Mouse (Mus musculus): Measurements from ENCODE around the gene Otop2. TPM values are rescaled to one million over a fixed set of nuclear protein-coding genes. Genes with fewer than 3 reads are reported as not detected.
A peak's percentile ranks its signal among the peaks of the same experiment; 100 is the strongest.

The Otop2 gene
- polyA plus RNA-seq, 1 experiment from 2014 or later, result not detected

DNA sequence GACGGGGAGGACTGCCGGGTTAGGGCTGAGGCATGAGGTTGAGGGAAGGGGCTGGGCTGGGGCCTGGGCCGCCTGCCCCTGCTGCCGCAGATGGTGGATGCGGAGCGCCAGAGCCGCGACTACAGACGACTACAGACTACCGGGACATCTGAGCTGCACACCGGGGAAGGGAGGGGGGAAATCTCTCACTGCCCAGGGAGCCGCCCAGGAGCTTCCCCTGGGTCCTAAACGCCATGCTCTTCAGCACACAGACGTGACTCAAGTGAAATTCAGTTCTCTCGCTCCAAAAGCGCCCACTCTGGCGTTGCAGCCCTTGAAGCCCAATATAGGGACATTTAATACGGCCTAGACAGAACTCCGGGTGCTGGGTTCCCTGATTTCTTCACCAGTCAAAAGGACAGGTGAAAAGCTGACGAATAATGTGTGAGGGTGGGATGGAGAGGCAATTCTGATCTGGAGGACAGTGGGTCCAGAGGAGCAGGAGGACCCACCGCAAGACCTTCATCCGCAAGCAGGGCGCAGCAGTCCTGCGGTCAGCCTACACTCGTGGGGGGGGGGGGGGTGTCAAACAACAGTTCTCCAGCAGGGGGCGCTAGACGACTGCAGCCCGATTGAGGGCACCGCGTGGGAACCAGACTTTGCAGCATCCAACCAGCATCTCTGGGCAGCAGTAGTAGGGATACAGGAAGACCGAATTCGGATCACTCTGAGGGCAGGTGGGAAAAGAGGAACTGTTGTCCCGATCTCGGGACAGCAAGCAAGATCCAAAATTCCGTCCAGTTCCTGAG lies 15.1 kb downstream of the Otop2 start, which contains the start of gene Ush1g:
TSS of gene Ush1g (minus strand) at position 136 of the 788 bp plus-strand sequence.
- H3K36me3 ChIP-seq (ENCODE audit: control insufficient read depth, insufficient read depth, low read length), result no peaks in the 10 kb centered on the region
- 5% methylated on average over 32 of the region's 35 CpGs for WGBS
- H3K27me3 ChIP-seq (replicated peaks; ENCODE audit: control insufficient read depth, insufficient read depth, low read length), result peaks cover 88% of the 10 kb centered on the region
- ATAC-seq (replicated peaks; ENCODE audit: low FRiP score) (no peak), DNase-seq (ENCODE audit: low spot score) (peak; percentile 77)
- peak within 1 kb of the TSS; percentile 47 for H3K4me2 ChIP-seq
- no peak within 1 kb of the TSS for H3K27ac ChIP-seq (ENCODE audit: low read depth, low read length)
- peak within 1 kb of the TSS; percentile 24 for H3K4me3 ChIP-seq (ENCODE audit: low read depth, low read length)
- peaks cover 10% of the 10 kb centered on the region for H3K4me1 ChIP-seq (replicated peaks; ENCODE audit: control insufficient read depth, insufficient read depth, low read length)
- no peak within 1 kb of the TSS for H3K9ac ChIP-seq (ENCODE audit: low read depth, low read length)
- H3K9me3 ChIP-seq (ENCODE audit: control insufficient read depth, low read length), result no peaks in the 10 kb centered on the region

DNA sequence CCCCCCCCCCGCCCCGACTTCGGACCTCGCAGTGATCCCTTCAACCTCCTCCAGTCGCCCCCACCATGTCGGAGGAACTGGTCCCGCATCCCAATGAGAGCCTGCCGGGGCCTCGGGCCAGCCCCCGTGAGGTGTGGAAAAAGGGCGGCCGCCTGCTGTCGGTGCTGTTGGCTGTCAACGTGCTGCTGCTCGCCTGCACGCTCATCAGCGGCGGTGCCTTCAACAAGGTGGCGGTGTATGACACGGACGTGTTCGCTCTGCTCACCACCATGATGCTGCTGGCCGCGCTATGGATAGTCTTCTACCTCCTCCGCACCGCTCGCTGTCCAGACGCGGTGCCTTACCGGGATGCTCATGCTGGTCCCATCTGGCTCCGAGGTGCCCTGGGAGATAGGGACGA lies 16.4 kb downstream of the Otop2 start:
- no peak for ATAC-seq (replicated peaks; ENCODE audit: low FRiP score)
- Histone ChIP-seq H3K4me1 (replicated peaks; ENCODE audit: control insufficient read depth, insufficient read depth, low read length) (peaks cover 8% of the 10 kb centered on the region), H3K36me3 (ENCODE audit: control insufficient read depth, insufficient read depth, low read length) (no peaks in the 10 kb centered on the region), H3K9ac (ENCODE audit: low read depth, low read length) (no peak overlapping the region), H3K9me3 (ENCODE audit: control insufficient read depth, low read length) (no peaks in the 10 kb centered on the region), H3K27me3 (replicated peaks; ENCODE audit: control insufficient read depth, insufficient read depth, low read length) (peaks cover 79% of the 10 kb centered on the region), H3K4me3 (ENCODE audit: low read depth, low read length) (no peak overlapping the region), H3K27ac (ENCODE audit: low read depth, low read length) (no peak overlapping the region), H3K4me2 (no peak overlapping the region)
- DNase-seq (ENCODE audit: low spot score), result no peak
- 18% methylated on average over 32 of the region's 32 CpGs for WGBS

DNA sequence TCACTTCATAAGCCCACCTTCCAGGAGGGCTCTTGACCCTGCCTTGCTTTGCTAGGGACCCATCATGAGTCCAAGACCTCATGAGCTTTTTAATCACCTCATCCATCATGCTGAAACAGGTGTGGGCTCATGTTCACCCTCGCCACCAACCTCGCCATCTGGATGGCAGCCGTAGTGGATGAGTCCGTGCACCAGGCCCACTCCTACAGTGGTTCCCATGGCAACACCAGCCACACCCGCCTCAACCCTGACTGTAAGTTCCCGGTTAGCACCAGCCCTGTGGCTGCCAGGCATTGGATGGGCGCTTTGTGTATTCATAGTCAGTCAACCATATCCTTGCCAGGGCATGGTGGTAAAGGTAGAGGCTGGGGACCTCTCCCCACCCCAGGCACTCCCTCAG lies 19.8 kb downstream of the Otop2 start:
- no peak for DNase-seq (ENCODE audit: low spot score)
- no peak for ATAC-seq (replicated peaks; ENCODE audit: low FRiP score)
- H3K4me2 ChIP-seq, result no peak overlapping the region
- no peak overlapping the region for H3K4me3 ChIP-seq (ENCODE audit: low read depth, low read length)
- H3K9me3 ChIP-seq (ENCODE audit: control insufficient read depth, low read length), result no peaks in the 10 kb centered on the region
- H3K9ac ChIP-seq (ENCODE audit: low read depth, low read length), result no peak overlapping the region
- WGBS, result 68% methylated on average over 7 of the region's 7 CpGs
- H3K27me3 ChIP-seq (replicated peaks; ENCODE audit: control insufficient read depth, insufficient read depth, low read length), result peaks cover 66% of the 10 kb centered on the region
- H3K27ac ChIP-seq (ENCODE audit: low read depth, low read length), result no peak overlapping the region
- no peaks in the 10 kb centered on the region for H3K36me3 ChIP-seq (ENCODE audit: control insufficient read depth, insufficient read depth, low read length)
- H3K4me1 ChIP-seq (replicated peaks; ENCODE audit: control insufficient read depth, insufficient read depth, low read length), result no peaks in the 10 kb centered on the region; the same call in 1 of the 2 replicates

DNA sequence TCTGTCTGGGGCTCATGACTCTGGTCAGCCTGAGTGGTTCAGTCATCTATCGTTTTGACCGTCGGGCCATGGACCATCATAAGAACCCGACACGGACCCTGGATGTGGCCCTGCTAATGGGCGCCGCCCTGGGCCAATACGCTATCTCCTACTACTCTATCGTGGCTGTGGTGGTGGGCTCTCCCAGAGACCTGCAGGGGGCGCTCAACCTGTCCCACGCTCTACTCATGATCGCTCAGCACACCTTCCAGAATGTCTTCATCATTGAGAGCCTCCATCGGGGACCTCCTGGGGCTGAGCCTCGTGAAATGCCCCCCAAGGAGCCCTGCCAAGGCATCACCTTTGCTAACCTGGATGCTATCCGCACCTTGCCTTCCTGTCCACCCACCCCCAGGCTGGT lies 22.4 kb downstream of the Otop2 start:
- peaks cover 65% of the 10 kb centered on the region for H3K27me3 ChIP-seq (replicated peaks; ENCODE audit: control insufficient read depth, insufficient read depth, low read length)

DNA sequence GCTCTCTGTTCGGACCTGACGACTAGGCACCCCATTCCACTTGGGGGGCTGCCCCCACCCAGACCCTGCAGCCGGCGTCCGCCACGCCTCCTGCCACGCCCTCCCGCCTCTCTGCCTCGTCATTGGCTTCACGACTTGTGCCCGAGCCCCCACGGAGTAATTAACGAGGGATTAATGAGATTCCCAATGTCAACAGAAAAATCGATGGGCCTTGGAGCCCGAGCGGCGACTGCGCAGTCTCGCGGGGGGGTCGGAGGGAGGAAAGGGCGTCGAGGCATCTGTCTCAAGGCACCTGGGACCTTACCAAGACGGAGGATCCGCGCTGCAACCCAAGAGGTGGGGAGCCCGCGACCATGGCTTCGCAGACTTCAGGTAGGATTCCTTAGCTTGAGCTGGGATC lies 27.6 kb downstream of the Otop2 start, which contains the start of gene Otop3:
TSS of gene Otop3 (plus strand) at position 201 of the 400 bp plus-strand sequence.
- peak within 1 kb of the TSS; percentile 33; the same call in 1 of the 2 replicates for H3K4me2 ChIP-seq
- no peak within 1 kb of the TSS for H3K27ac ChIP-seq (ENCODE audit: low read depth, low read length)
- H3K36me3 ChIP-seq (ENCODE audit: control insufficient read depth, insufficient read depth, low read length), result no peaks in the 10 kb centered on the region
- H3K9ac ChIP-seq (ENCODE audit: low read depth, low read length), result no peak within 1 kb of the TSS
- ATAC-seq (replicated peaks; ENCODE audit: low FRiP score), result no peak
- H3K9me3 ChIP-seq (ENCODE audit: control insufficient read depth, low read length), result no peaks in the 10 kb centered on the region
- H3K4me1 ChIP-seq (replicated peaks; ENCODE audit: control insufficient read depth, insufficient read depth, low read length), result no peaks in the 10 kb centered on the region
- H3K27me3 ChIP-seq (replicated peaks; ENCODE audit: control insufficient read depth, insufficient read depth, low read length), result peaks cover 69% of the 10 kb centered on the region
- DNase-seq (ENCODE audit: low spot score), result no peak
- H3K4me3 ChIP-seq (ENCODE audit: low read depth, low read length), result 0 out of 2 replicates have a peak within 1 kb of the TSS, but pooled peaks have one; percentile 17
- WGBS, result 6% methylated on average over 29 of the region's 29 CpGs

More for the DNA sequence above, 22.4 kb downstream of the Otop2 start:
- Histone ChIP-seq H3K4me3 (ENCODE audit: low read depth, low read length) (no peak overlapping the region), H3K36me3 (ENCODE audit: control insufficient read depth, insufficient read depth, low read length) (no peaks in the 10 kb centered on the region), H3K27ac (ENCODE audit: low read depth, low read length) (no peak overlapping the region), H3K9ac (ENCODE audit: low read depth, low read length) (no peak overlapping the region), H3K9me3 (ENCODE audit: control insufficient read depth, low read length) (no peaks in the 10 kb centered on the region), H3K4me1 (replicated peaks; ENCODE audit: control insufficient read depth, insufficient read depth, low read length) (no peaks in the 10 kb centered on the region), H3K4me2 (no peak overlapping the region)
- no peak for ATAC-seq (replicated peaks; ENCODE audit: low FRiP score)
- 63% methylated on average over 15 of the region's 15 CpGs for WGBS
- no peak for DNase-seq (ENCODE audit: low spot score)

DNA sequence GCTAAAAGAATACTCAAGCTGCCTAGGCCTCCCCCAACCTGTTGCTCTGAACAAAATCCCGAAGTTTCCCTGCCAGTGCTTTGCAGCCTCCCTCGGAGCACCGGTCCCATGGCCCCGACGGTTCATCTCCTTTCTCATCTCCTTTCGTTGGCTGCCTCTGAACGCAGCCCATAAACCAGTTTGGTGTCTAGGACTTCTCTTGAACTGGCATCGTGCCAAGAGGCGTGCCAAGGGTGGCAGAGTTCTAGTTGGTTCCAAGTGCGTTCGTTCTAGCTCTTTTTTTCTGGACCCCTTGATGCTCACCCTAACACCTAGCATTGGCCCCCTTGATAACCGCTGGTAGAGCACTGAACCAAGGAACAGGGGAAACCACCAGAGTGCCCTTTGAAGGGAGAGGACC lies 28.3 kb downstream of the Otop2 start:
- DNase-seq (ENCODE audit: low spot score) (no peak), ATAC-seq (replicated peaks; ENCODE audit: low FRiP score) (no peak)
- Histone ChIP-seq H3K27me3 (replicated peaks; ENCODE audit: control insufficient read depth, insufficient read depth, low read length) (peaks cover 70% of the 10 kb centered on the region), H3K27ac (ENCODE audit: low read depth, low read length) (no peak overlapping the region), H3K9ac (ENCODE audit: low read depth, low read length) (no peak overlapping the region), H3K4me1 (replicated peaks; ENCODE audit: control insufficient read depth, insufficient read depth, low read length) (no peaks in the 10 kb centered on the region), H3K9me3 (ENCODE audit: control insufficient read depth, low read length) (no peaks in the 10 kb centered on the region), H3K4me2 (no peak overlapping the region), H3K36me3 (ENCODE audit: control insufficient read depth, insufficient read depth, low read length) (no peaks in the 10 kb centered on the region), H3K4me3 (ENCODE audit: low read depth, low read length) (no peak overlapping the region)
- WGBS, result 58% methylated on average over 12 of the region's 12 CpGs

DNA sequence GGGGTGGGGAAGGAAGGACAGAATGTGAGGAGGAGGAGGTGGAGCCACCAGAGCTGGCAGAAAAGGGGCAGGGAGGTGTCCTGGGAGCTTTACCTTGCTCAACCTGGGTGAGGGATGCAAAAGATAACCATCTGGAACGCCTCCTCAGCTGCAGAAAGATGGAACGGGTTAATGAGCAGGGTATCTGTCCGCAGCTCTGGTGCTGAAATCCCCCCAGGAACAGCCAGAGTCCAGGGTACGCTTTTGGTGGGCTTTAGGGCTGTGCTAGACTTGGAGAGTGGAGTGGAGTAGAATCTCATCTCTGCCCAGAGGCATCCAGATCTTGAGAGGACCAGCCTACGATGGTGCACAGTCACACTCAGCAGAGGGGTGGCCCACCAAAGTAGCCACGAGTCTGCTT lies 29.2 kb downstream of the Otop2 start:
- Histone ChIP-seq H3K27me3 (replicated peaks; ENCODE audit: control insufficient read depth, insufficient read depth, low read length) (peaks cover 70% of the 10 kb centered on the region), H3K27ac (ENCODE audit: low read depth, low read length) (no peak overlapping the region), H3K9me3 (ENCODE audit: control insufficient read depth, low read length) (no peaks in the 10 kb centered on the region), H3K4me1 (replicated peaks; ENCODE audit: control insufficient read depth, insufficient read depth, low read length) (no peaks in the 10 kb centered on the region), H3K4me3 (ENCODE audit: low read depth, low read length) (no peak overlapping the region), H3K9ac (ENCODE audit: low read depth, low read length) (no peak overlapping the region), H3K36me3 (ENCODE audit: control insufficient read depth, insufficient read depth, low read length) (no peaks in the 10 kb centered on the region), H3K4me2 (no peak overlapping the region)
- no peak for ATAC-seq (replicated peaks; ENCODE audit: low FRiP score)
- no peak for DNase-seq (ENCODE audit: low spot score)
- 16% methylated on average over 6 of the region's 6 CpGs for WGBS

DNA sequence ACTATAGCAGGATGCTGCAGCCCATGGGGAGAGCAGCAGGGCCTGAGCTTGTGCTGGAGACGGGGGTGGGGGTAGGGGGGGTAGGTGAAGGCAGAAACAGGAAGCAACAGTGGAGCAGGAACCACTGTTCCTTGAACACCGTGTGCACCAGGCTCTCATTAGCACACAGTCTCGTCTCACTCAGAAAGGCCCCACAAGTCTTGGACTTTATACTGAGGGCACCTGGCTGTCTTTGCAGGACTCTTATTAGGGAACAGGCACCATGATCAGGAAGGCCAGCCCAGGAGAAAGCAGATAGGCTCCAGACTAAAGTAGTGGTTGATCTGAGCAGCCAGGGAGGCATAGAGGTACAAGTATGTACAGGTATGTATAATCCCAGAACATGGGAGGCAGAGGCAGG lies 30.4 kb downstream of the Otop2 start:
- no peaks in the 10 kb centered on the region for H3K36me3 ChIP-seq (ENCODE audit: control insufficient read depth, insufficient read depth, low read length)
- H3K27ac ChIP-seq (ENCODE audit: low read depth, low read length), result no peak overlapping the region
- no peaks in the 10 kb centered on the region for H3K4me1 ChIP-seq (replicated peaks; ENCODE audit: control insufficient read depth, insufficient read depth, low read length)
- H3K4me3 ChIP-seq (ENCODE audit: low read depth, low read length), result no peak overlapping the region
- peaks cover 63% of the 10 kb centered on the region for H3K27me3 ChIP-seq (replicated peaks; ENCODE audit: control insufficient read depth, insufficient read depth, low read length)
- H3K9ac ChIP-seq (ENCODE audit: low read depth, low read length), result no peak overlapping the region
- H3K9me3 ChIP-seq (ENCODE audit: control insufficient read depth, low read length), result no peaks in the 10 kb centered on the region
- 40% methylated on average over 3 of the region's 3 CpGs for WGBS
- DNase-seq (ENCODE audit: low spot score) (no peak), ATAC-seq (replicated peaks; ENCODE audit: low FRiP score) (no peak)
- no peak overlapping the region for H3K4me2 ChIP-seq

DNA sequence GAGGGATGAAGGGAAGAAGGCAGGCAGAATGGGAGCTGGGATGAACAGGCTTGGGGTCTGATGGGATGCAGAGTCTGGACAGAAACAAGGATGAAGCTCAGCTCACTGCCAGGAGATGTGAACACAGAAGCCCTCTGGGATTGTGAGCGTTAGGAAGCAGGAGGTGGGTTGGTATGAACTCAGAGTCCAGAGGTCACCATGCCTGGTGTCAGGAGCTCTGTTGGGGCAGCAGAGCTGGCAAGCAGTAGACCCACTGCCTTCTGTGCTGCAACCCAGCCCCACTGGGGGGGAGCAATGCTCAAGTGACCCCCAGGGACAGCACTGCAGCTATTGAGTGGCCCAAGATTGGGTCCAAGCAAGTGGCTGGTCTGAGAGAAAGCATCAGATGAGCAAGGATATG lies 30.9 kb downstream of the Otop2 start:
- WGBS, result 70% methylated on average over 1 of the region's 1 CpGs
- no peak for ATAC-seq (replicated peaks; ENCODE audit: low FRiP score)
- no peak overlapping the region for H3K27ac ChIP-seq (ENCODE audit: low read depth, low read length)

More for the DNA sequence above, 30.9 kb downstream of the Otop2 start:
- H3K4me3 ChIP-seq (ENCODE audit: low read depth, low read length), result no peak overlapping the region
- H3K9me3 ChIP-seq (ENCODE audit: control insufficient read depth, low read length), result no peaks in the 10 kb centered on the region
- H3K27me3 ChIP-seq (replicated peaks; ENCODE audit: control insufficient read depth, insufficient read depth, low read length), result peaks cover 58% of the 10 kb centered on the region
- H3K9ac ChIP-seq (ENCODE audit: low read depth, low read length), result no peak overlapping the region
- no peak for DNase-seq (ENCODE audit: low spot score)
- no peaks in the 10 kb centered on the region for H3K4me1 ChIP-seq (replicated peaks; ENCODE audit: control insufficient read depth, insufficient read depth, low read length)
- H3K36me3 ChIP-seq (ENCODE audit: control insufficient read depth, insufficient read depth, low read length), result no peaks in the 10 kb centered on the region
- no peak overlapping the region for H3K4me2 ChIP-seq
